Mouse (Mus musculus): Measurements from ENCODE around the gene Parvb.

The Parvb gene

DNA sequence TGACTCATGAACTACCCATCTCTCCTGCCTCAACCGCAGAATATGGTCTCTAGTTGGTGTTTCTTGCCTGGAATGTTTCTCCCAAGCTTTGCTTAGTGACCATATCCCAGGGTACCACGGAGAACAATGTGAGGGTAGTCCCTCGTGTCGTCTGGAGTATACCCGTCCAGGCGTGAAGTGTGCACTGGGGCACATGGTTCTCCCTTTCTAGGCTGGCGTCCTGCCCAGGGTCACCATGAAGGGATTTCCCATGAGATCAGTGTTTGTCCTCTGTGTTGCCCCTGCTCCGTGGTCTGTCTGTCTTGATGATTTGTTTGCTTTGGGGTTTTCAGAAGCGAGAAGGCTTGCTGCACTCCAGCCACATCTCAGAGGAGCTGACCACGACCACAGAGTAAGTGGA, 63.4 kb downstream of the Parvb start:
- no peak for DNase-seq

DNA sequence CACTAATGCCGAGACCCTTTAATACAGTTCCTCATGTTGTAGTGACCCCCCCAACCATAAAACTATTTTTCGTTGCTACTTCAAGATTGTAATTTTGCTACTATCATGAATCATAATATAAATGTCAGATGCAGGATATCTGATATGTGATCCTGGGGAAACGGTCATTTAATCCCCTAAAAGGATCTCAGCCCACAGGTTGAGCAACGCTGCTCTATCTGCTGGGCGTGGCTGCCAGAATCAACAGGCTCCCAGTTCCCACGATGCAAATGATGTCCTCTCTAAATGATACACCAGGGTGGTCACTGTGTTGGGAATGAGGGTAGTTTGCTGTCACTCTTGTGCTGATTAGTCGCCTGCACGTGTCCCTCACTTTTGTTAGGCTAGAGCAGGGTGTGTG, 65.6 kb downstream of the Parvb start:
- DNase-seq, result no peak

DNA sequence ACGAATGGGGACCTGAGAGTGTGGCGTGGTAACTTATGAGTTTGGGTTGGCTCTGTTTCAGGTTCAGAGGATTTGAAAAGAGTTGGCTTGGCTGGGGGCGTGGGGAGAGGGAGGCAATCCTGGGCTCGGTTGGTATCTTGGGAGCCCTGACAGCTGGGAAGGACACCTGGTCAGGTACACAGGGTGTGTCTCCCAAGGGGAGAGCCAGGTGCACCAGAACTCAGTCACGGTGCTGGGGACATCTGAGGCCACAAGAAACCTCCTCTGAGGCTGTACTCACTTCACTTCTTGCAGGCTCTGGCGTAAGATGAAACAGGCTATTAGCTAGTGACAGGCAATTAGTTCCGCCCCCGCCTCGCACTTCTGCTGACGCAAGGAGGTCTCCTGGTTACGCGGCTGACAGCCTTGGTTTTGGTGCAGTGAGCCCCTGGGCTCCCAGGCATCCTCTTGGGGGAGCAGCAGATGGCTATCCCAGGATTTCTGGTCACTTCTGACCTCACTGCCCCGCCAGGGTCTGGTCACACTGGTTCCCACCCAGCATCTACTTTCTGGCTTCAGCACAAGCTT, 67.0 kb downstream of the Parvb start:
- no peak for DNase-seq

DNA sequence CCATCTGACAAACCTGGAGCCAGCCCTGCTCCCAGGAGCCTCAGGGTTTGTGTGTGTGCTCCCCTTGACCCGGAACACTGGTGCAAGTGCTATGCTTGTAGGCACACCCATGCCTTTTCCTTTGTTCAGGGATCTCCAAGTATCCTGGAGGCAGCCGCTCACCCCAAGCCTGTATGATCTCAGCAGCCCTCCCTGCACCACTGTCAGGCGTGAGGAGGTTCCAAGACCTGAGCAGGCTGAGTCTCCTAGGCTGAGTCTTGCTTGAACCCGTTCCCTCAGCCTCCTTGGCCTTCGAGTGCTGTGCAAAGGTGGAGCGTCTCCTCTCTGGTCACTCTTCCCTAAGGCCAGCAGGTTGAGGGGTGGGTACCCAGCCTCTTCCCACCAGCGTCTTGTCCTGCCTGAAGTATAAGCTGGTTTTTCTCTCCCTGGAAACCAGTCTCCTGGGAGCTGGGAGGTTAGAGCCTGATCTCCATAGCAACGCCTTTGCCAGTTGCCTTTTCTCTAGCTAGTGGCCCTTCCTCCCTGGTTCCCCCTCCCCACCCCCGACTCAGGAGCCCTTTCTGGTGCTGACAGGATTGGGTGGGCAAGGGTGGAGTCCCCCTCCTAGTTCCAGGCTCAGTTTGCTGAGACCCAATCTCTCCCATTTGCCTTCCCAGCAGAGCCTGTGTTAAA, 68.0 kb downstream of the Parvb start:
- DNase-seq, result no peak

DNA sequence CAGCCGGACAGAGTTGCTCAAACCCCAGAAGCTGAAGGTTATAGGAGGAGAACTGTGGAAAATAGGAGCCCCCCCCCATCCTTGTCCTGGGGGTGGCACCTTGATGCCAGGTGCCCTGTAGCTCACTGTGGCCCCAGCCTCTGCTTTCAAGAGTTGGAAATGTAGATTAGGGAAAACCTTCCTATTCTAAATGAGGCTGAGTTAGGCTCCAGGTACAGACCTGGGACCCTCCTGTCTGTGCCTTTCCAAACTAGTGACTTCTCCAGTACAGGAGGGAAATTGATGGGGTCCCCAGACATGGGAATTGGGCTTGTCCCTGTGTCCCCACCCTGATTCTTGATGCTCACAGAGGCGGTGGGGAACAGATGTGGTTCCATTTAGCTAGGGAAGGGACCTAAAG, 68.7 kb downstream of the Parvb start:
- no peak for DNase-seq

DNA sequence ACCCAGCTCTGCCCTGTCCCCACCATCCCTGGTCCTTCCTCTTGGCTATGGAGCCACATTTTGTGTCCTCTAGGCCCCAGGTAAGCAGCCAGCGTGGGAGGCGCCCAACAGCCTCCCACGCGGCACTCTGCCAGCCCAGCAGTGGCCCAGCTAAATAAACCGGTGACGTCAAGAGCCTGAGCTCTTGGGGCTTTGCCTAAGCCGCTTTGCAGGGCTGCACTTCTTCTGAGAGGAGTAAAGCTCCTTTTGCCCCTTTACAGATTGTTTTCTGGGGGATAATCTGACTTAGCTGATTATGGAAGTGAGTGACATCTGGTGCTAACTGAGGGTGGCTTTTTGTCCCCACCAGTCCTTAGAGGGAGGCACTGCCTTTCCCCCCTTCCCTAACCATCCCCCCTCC, 69.2 kb downstream of the Parvb start:
- DNase-seq, result no peak

DNA sequence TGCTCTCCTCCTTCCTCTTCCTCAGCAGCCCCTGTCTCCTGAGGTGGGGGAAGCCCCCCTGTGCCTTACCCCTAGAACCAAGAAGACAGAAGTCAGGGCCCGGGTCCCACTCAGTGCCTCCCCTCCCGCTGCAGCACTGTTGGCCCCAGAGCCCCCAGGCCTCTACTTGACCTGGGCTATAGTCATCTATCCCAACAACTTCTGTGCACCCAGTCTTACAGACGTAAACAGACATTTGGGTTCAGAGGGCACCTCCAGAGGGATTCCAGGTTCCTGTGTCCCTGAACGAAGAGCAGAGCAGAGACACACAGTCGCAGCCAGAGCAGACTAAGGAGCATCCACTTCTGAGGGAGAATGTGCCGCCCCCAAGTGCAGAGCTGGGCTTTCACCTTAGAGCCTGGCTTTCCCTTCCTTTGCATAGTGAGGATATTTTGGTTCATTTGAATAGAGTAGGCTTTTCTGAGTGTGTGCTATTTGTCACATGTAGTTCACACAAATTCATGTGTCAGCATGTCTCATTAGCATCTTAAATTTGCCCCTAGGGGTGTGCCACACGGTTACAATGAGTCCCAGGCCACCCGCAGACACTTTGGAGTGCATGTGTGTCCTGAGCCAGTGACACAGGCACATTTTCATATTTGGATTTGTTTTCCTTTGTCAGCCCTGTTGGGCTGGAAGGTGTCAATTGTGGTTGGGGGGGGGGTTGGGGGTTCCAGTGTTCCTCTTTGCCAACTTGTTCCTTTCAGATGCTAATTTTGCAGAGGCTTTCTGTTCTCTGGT, 70.0 kb downstream of the Parvb start:
- DNase-seq, result no peak

DNA sequence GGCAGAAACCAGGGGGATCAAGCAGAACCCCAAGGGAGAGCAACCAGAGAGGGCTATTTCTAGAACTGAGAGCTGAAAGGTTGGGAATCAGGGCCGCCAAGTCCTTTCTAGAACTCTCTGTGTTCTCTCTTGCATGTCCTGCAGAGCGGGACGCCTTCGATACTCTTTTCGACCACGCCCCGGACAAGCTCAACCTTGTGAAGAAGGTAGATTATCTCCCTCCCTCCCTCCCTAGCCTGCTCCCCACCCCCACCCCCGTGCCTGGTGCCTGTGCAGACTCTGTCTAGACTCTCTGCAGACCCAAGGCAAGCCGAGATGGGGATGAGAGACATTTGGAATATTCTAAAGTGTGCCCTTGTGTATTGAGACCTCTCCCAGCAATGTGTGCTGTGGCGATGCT, 71.4 kb downstream of the Parvb start:
- DNase-seq, result no peak

DNA sequence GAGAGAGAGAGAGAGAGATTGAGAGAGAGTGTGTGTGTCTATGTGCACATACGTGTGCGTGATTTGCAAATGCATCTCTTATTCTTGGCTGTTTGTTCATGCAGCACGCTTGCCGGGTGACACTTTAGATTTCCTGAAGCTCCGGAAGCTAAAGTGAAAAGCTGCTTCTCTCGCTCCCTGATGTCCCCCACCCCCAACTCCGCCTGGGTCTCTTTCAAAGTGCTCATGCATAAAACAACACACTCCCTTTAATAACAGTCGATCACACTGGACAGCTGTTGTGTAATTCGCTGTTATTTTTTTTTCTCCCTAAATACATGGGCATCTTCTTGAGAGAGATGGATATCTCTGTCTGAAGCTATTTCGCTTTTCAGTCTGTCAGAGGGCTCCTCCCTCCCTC, 73.5 kb downstream of the Parvb start:
- no peak for DNase-seq

DNA sequence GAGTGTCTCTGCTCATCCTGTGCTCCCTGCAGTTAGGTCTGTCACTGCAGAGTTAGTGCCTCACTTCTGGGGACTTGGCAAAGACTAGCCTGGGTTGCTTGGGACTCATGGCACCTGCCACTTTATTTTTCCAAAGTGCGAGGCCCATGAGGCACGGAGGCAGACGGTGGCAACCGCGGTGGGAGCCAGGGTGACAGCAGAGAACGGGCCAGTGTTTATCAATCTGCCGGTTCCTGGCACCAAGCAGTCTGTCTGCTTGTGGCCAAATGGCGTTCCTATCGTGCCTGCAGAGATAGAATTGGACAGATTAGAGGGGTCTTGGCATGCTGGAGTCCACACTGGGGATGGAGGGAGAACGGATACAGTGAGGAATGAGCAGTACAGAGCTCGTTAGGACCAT, 78.4 kb downstream of the Parvb start:
- no peak for DNase-seq

DNA sequence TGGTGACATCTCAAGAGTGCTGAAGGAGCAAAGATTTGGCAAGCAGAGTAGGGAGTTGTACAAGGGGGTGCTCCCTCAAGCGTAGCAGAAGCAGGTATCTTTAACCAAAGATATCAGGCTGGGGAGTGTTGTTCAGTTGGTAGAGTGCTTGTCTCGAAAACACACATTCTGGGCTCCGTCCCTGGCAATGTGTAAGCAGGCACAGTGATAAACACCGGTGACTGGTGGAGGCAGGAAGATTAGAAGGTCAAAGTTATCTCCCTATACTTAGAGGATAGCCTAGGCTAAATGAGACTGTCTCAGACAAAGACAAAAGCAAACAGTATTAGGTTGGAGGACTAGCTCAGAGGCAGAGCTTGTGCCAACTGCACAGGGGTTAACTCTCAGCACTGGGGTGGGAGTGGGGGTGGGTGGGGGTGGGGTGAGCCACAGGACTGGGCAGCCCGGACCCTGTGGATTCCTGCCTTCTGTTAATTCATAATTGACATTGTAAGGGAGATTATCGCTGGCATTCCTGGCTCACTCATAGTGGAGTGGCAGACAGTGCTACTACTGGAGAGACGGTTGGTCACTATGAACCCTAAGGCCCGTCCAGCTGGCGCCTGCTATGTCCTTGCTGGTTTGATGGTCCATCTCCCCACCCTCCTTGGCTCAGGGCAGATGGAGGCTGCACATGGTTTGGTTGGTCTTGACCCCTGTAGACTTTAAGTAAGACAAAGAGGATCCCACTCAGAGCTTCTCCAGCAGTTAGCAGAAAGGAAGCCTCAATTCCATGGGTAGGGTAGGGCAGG, 79.6 kb downstream of the Parvb start:
- DNase-seq, result no peak

DNA sequence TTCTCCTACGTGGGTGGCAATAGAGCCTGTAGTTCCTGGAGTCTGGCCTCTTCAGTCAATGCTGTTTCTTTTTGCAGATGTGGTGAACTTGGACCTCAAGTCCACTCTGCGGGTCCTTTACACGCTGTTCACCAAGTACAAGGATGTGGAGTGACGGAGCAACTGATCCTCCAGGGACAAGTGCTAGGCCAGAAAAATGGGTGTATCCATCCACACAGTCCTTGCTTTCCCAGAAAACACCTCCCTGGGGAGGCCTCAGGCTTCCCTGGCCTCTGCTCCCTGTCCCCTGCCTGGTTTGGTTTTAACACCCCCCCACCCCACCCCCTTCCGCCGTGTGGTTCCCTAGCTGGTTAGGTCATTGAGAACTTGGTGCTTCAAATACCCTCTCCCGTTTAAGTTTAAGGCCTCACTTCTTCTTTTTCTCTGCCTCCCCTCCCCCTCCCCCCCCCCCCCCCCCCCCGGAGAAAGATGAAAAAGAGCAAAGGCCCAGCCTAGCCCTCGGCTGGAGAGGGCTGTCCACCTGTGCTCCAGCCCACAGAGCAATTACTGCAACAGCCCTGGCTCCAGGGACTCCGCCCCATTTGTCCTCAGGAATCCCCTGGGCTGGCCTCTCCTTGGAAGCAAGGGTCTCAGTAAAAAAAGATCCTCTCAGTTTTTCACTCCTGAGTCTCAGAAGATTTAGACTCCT, 81.2 kb downstream of the Parvb start:
- no peak for DNase-seq

DNA sequence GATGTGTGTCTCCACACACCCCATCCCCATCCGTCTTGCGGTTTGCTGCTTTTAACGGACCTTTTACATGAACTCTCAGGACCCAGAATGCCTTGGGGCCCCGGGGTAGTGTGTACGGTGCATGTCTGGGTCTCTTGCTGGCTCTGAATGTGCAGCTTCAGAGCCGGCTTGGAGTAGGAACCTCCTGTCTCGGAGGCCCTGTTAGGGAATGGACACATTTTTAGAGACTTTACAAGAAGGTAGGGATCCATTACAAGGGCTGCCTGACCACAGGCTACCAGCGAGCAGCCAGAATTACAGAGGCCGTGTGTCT, 81.7 kb downstream of the Parvb start:
- peak; percentile 83 for DNase-seq

DNA sequence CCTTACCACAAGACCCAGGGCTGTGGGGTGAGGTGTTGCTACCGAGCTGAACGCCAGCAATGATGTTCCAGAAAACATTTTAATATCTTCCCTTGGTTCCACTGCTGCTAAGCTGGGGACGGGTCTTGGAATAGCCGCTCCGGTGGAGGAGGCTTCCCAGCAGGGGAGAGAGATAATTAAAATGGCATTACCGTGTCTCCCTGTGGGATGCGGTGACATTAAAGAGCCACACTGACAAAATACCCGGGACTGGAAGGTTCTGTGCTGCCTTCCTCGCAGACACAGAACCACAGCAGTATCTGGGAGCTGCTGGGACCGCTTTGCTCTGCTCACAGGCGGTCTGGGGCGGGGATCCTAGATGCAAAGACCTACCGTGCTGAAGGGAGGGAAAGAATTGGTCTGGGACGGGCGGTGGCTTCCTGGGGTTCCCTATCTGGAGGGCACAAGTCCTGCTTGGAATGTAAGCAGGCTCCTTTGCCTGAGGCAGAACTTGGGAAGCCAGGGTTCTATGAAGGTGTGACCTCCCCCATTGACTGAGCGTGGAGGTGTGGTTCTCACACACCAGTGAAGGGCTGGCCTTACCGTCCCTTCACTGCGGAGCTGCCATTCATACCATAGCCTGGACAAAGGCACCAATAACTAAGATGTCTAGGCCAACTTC, 82.7 kb downstream of the Parvb start:
- peak; percentile 27 for DNase-seq

DNA sequence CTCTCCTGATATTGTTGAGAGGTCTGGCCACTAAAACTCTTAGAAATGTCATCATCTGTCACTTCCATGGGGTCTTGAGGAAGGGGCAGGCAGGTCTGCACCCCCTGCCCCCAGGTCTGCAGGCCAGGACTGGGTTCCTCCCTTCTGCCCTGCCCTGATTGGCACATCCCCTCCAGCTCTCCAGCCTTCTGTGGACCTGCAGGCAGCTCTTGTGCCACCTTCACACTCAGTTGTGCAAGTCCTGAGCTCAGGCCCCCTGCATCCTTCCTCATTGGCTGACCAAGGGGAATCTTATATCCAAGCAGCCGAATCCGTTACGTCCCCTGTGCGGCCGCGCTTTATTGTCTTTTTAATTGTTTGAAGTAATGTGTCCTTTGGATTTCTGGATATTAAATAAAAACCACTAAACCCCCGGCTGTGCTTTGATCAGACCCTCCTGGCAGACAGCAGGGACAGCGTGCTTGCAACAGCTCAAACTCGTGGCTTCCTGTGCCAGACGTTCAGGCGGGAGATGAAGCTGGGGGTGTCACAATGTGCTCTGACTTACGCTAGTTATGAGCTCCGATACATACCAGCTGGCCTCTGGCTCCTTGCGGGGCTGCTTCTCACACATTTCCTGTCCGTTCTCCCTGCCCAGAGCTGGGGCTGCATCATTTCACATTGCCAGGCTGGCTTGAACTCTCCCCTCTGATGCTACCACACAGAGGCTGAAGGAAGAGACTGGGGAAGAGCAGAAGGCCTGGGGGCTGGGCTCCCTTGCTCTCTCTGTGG, 83.6 kb downstream of the Parvb start:
- peak; percentile 74 for DNase-seq

DNA sequence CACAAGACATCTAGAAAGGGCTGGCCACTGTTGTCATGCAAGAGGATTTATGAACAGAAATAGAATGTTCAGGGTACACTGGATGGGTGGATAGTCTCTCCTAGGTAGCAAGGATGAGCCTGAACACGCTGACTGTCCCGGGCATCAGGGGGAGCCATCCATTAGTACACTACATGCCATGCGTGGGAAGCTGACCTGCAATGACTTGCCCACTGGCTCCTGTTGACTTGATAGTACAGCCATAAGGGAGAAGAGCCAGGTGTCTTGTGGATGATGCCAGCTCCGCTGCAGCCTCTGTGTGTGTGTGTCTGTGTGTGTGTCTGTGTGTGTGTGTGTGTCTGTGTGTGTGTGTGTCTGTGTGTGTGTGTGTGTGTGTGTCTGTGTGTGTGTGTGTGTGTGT, 87.5 kb downstream of the Parvb start:
- no peak for DNase-seq

DNA sequence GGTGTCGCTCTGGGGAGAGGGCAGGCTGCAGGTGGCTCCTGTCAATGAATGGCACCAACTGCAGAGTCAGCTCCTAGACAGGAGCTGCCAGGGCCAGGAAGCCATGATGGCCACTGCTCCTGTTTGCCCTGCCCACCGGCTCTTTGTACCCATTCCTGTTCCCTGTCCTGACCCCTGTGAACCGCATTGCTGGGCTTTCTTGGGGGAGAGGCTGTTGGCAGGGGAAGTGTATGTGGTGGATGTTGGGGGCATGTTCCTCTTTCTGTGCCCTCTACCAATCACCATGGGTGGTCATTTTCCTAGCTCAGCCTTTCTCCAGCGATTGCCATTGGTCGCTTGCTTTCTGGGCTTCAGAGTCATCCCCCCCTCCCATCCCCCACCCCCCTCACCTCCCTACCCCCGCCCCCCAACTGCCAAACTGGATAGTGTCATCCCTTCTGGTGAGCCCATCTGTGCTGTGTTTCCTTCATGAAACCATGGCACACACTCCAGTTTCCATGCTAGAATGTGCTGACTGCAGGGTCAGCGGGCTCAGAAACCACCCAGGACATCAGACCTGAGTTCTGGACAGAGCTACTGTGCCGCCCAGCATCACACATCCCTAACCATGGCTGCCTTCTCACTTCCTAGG, 89.8 kb downstream of the Parvb start:
- no peak for DNase-seq

DNA sequence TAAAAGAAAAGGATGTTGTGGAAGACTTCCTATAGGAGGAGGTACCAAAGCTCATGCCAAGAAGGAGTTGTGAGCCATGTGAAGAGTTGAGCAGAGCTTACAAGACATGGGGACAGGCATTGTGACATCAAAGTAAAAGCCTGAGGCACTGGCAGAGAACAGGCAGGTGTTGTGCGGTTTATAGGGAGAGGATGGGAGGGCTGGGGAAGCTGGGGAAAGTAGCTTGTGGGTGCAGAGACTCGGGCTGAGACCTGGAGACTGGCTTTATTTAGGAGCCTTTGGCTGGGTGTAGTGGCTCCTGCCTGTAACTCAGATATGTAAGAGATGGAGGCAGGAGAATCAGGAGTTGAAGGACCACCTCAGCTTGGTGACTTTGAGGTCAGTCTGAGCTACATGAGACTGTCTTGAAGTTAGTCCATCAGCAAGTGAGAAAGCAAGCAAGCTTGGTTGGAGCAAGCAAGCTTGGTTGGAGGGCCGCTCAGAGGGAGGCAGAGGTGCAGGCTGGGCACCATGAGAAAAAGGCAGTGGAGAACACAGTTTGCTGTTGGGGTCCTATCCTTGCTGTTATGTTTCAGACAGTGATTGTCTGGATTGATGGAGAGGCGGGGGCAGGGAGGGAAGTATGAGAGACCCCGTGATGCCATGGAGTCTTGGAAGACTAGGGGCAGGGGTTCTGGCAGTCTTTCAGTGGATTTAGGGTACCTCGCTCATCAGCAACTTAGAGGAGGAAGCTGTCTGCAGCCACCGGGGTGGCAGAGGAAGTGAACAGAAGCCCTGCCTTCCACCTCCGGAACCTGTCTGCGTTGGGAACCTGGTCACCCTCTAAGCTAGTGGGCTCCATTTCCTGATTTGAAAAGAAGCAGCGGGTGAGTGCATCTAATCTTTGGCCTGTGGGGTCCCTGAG, 92.4 kb downstream of the Parvb start, which contains the start of gene Parvg:
Gene Parvg, plus strand, starts transcription at position 61 of the 904 bp plus-strand sequence.
- peak; percentile 77 for DNase-seq

DNA sequence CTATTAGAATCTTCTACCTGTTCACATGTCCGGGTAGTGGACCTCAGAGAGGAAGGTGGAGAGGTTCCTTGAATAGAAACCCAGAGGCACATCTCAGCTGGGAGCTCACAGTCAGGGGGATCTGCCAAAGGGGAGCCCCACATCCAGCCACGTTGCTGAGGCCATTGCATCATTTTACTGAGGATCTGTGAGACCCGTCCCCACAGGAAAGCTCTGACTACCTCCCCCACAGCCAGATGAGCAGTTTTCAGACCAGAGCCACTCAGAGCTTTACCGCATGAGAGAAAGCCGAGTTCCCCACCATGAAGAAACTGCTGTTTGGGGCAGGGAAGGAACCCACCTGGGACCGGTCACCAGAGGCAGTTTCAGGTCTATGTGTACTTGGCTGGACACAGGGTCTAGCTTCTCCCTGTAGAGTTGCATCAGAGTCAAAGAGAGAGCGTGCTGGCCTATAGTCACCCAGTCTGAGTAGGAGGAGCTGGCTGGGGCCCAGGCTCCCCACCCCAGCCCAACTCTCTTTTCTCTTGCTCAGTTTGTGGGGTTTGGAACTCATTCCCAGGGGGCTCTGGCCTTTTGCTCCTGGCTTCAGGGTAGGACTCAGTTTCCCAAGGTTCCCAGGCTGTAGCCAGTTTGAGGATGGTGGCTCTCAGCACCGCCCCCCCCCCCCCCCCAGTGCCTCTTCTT, 93.2 kb downstream of the Parvb start:
- DNase-seq, result peak; percentile 44
